Comparison of ENCODE assay signal across 12 mouse cellular contexts in the genomic region with DNA sequence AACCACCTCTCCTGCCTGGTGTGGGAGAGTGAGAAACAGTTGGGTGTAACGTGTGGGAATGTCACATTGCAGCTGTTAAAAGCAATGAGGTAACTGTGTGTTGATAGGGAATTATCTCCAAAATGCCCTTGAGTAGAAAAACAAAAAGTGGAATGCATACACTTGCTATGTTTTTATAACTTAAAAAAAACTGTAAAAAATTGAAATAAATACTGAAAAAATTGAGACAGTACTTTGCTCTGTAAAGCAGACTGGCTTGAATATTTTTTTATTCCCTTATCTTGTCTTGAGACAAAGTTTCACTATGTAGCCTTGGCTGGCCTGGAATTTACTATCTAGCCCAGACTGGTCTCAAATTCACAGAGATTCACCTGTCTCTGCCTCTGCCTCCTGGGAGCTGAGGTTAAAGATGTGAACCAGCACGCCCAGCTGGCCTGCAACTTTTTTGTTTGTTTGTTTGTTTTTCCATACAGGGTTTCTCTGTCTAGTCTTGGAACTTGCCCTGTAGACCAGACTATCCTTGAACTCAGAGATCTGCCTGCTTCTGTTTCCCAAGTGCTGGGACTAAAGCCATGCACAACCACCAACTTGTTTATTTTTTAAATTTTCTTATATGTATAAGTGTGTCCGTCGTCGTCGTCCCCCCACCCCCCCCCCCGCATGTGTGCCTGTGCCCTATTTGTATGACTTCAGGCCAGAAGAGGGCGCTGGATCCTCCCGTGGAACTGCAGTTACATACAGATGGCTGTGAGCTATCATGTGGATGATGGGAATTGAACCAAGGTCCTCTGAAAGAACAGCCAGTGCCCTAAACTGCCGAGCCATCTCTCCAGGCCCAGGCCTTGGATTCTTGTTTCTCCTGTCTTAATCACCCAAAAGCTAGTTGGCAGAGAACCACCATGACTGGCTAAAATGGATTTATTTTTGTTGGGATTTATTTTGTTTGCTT. TPM values are rescaled to one million over a fixed set of nuclear protein-coding genes. Genes with fewer than 3 reads are reported as not detected.
DNase-seq lines count a peak whose midpoint lies in the region; TF ChIP-seq lines count a peak whose summit lies in the region.
"Had no signal": no experiment of that assay in that cellular context is flagged by ENCODE, and none has a peak within 500 bp of the region (broad histone marks: within the 10 kb centered on the region; RNA-seq: fewer than 3 reads in every experiment).

No protein-coding gene starts in this region.

- peak; percentile 92 for DNase-seq in heart, adult 11 months
- DNase-seq in heart, postnatal 10 days, result no peak
- peak in 1 of 2 experiments; percentile 50 for DNase-seq in spleen, adult 2 months (ENCODE audit: low read depth in 1 of 2, low spot score in 2 of 2)
- no peak for DNase-seq in spleen, adult 12 weeks (ENCODE audit: low spot score)
- DNase-seq in brain, embryonic 14.5 days (ENCODE audit: low read depth), result no peak
- DNase-seq in naive thymus-derived CD4-positive, alpha-beta T cell, adult 2 months (ENCODE audit: low read depth), result peak; percentile 74
- no peak for DNase-seq in embryonic facial prominence, embryonic 10.5 days (ENCODE audit: low spot score)
- DNase-seq in gastrocnemius, adult 18-20 months (ENCODE audit: low spot score), result no peak
- DNase-seq: thymus, adult 2 months had no signal

- H3K4me3 ChIP-seq in spleen, adult 2 months (ENCODE audit: extremely low read depth, insufficient read depth, insufficient read length), result no peak overlapping the region
- no peak overlapping the region for H3K4me3 ChIP-seq in embryonic facial prominence, embryonic 10.5 days
- H3K4me3 ChIP-seq: embryonic facial prominence, embryonic 15.5 days; neural tube, embryonic 12.5 days had no signal

- intact Hi-C loops in heart, postnatal 10 days (cut with DNase I), result loop anchor here (1.0 to 5.0 kb wide), 4 partner anchors 25 to 125 kb away; no protein-coding TSS in a partner anchor

- no peaks in the 10 kb centered on the region for H3K27me3 ChIP-seq in spleen, adult 2 months (ENCODE audit: control insufficient read depth, insufficient read depth, low read length)
- H3K27me3 ChIP-seq in embryonic facial prominence, embryonic 10.5 days (replicated peaks; ENCODE audit: low read depth, poor library complexity, severe bottlenecking), result peaks cover 26% of the 10 kb centered on the region
- H3K27me3 ChIP-seq: embryonic facial prominence, embryonic 15.5 days had no signal

- no peaks in the 10 kb centered on the region for H3K9me3 ChIP-seq in embryonic facial prominence, embryonic 10.5 days
- H3K9me3 ChIP-seq: embryonic facial prominence, embryonic 15.5 days; neural tube, embryonic 12.5 days had no signal

- TF ChIP-seq POLR2A in spleen, adult 2 months (IDR thresholded peaks at IDR 0.05; ENCODE audit: low read depth, low read length), result no peak
- no peak for TF ChIP-seq POLR2A in brain, embryonic 14.5 days (IDR thresholded peaks at IDR 0.05; ENCODE audit: borderline replicate concordance, extremely low read depth, insufficient read depth, insufficient read length, poor library complexity, severe bottlenecking)

- peaks cover 9% of the 10 kb centered on the region; the same call in 1 of the 2 replicates for H3K4me1 ChIP-seq in spleen, adult 2 months (ENCODE audit: control insufficient read depth, insufficient read depth, insufficient read length)
- H3K4me1 ChIP-seq in embryonic facial prominence, embryonic 10.5 days, result peaks cover 65% of the 10 kb centered on the region

- peak overlapping the region; percentile 16; the same call in 1 of the 2 replicates for H3K27ac ChIP-seq in spleen, adult 2 months (ENCODE audit: insufficient read depth, low read length)
- H3K27ac ChIP-seq in embryonic facial prominence, embryonic 10.5 days (replicated peaks), result no peak overlapping the region
- H3K27ac ChIP-seq: embryonic facial prominence, embryonic 15.5 days; neural tube, embryonic 12.5 days had no signal

- WGBS in spleen, adult 2 months, result 42% methylated on average over 10 of the region's 10 CpGs
- 40% methylated on average over 10 of the region's 10 CpGs for WGBS in embryonic facial prominence, embryonic 10.5 days

- no peak for TF ChIP-seq CTCF in spleen, adult 2 months (IDR thresholded peaks at IDR 0.05; ENCODE audit: extremely low read depth, insufficient read depth, insufficient read length, insufficient replicate concordance)
- TF ChIP-seq CTCF in brain, embryonic 14.5 days (IDR thresholded peaks at IDR 0.05; ENCODE audit: borderline replicate concordance, extremely low read depth, insufficient read depth, insufficient read length), result peak; percentile 25; the same call in 1 of the 2 replicates

- H3K36me3 ChIP-seq in spleen, adult 2 months (ENCODE audit: control insufficient read depth, insufficient read depth, low read length), result no peaks in the 10 kb centered on the region
- no peaks in the 10 kb centered on the region for H3K36me3 ChIP-seq in embryonic facial prominence, embryonic 10.5 days (replicated peaks)
- H3K36me3 ChIP-seq: embryonic facial prominence, embryonic 15.5 days; neural tube, embryonic 12.5 days had no signal

RNA-seq across cellular contexts. Expression of a gene that starts 0.5 kb away (rescaled TPM):
- total RNA-seq in heart, postnatal 10 days (2021), result 10 to 100 TPM; 15.4 to 17.7 TPM
- 84.5 and 91.2 TPM in 2 replicates for polyA plus RNA-seq in spleen, adult 2 months (2012; rRNA removed)
- 2.3 and 2.5 TPM in 2 replicates for polyA plus RNA-seq in brain, embryonic 14.5 days (2012; rRNA removed)
- 5.5 and 6.1 TPM in 2 replicates for polyA plus RNA-seq in embryonic facial prominence, embryonic 10.5 days (2016; fragmentation: Nextera tagmentation; extraction: Ambion mirVana)
- total RNA-seq in gastrocnemius, adult 18-20 months (2021), result 10 to 100 TPM; 11.2 to 11.9 TPM

RNA-seq across cellular contexts. Expression of a gene that starts 26.0 kb away (rescaled TPM):
- total RNA-seq in heart, postnatal 10 days (2021), result 1 to 10 TPM; 1.4 to 1.7 TPM
- 0.35 and 0.72 TPM in 2 replicates for polyA plus RNA-seq in spleen, adult 2 months (2012; rRNA removed)
- 1.0 and 1.4 TPM in 2 replicates for polyA plus RNA-seq in brain, embryonic 14.5 days (2012; rRNA removed)
- polyA plus RNA-seq in embryonic facial prominence, embryonic 10.5 days (2016; fragmentation: Nextera tagmentation; extraction: Ambion mirVana), result 0.76 and 1.2 TPM in 2 replicates
- total RNA-seq in gastrocnemius, adult 18-20 months (2021), result under 1 TPM; 0.34 to 0.50 TPM

RNA-seq across cellular contexts. Expression of a gene that starts 26.8 kb away (rescaled TPM):
- 10 to 100 TPM; 76.2 to 85.4 TPM for total RNA-seq in heart, postnatal 10 days (2021)
- 10.0 and 14.2 TPM in 2 replicates for polyA plus RNA-seq in spleen, adult 2 months (2012; rRNA removed)
- polyA plus RNA-seq in brain, embryonic 14.5 days (2012; rRNA removed), result 18.3 TPM in 2 replicates
- polyA plus RNA-seq in embryonic facial prominence, embryonic 10.5 days (2016; fragmentation: Nextera tagmentation; extraction: Ambion mirVana), result 5.0 and 5.7 TPM in 2 replicates
- total RNA-seq in gastrocnemius, adult 18-20 months (2021), result 10 to 100 TPM; 10.5 to 15.0 TPM
- total RNA-seq: hematopoietic stem cell, adult 5-6 weeks had no signal

RNA-seq across cellular contexts. Expression of a gene that starts 41.1 kb away (rescaled TPM):
- not detected for total RNA-seq in heart, postnatal 10 days (2021)
- not detected in 2 replicates for polyA plus RNA-seq in spleen, adult 2 months (2012; rRNA removed)
- polyA plus RNA-seq in brain, embryonic 14.5 days (2012; rRNA removed), result 1.2 and 2.7 TPM in 2 replicates
- polyA plus RNA-seq in embryonic facial prominence, embryonic 10.5 days (2016; fragmentation: Nextera tagmentation; extraction: Ambion mirVana), result not detected in 2 replicates
- total RNA-seq in gastrocnemius, adult 18-20 months (2021), result not detected
- total RNA-seq: hematopoietic stem cell, adult 5-6 weeks had no signal
- polyA plus RNA-seq: embryonic facial prominence, embryonic 15.5 days; neural tube, embryonic 12.5 days; thymus, adult 2 months had no signal

RNA-seq across cellular contexts. Expression of a gene that starts 46.1 kb away (rescaled TPM):
- total RNA-seq in heart, postnatal 10 days (2021), result 10 to 100 TPM; 28.5 to 33.7 TPM
- polyA plus RNA-seq in spleen, adult 2 months (2012; rRNA removed), result 42.3 and 77.3 TPM in 2 replicates
- 54.3 and 68.5 TPM in 2 replicates for polyA plus RNA-seq in brain, embryonic 14.5 days (2012; rRNA removed)
- 12.0 and 12.4 TPM in 2 replicates for polyA plus RNA-seq in embryonic facial prominence, embryonic 10.5 days (2016; fragmentation: Nextera tagmentation; extraction: Ambion mirVana)
- 10 to 100 TPM; 22.9 to 25.2 TPM for total RNA-seq in gastrocnemius, adult 18-20 months (2021)

Comparison
In these comparisons a context has a peak if more than half of its experiments do, and no peak if none do; other contexts are left out.
1. DNase-seq: peak in heart, adult 11 months (single experiment) and naive thymus-derived CD4-positive, alpha-beta T cell, adult 2 months (single experiment); none in heart, postnatal 10 days (0 of 2), spleen, adult 12 weeks (single experiment), brain, embryonic 14.5 days (single experiment), embryonic facial prominence, embryonic 10.5 days (single experiment) and gastrocnemius, adult 18-20 months (single experiment).
2. RNA of a gene that starts 0.5 kb away (polyA plus RNA-seq): 84.5 to 91.2 TPM in spleen, adult 2 months; 5.5 to 6.1 TPM in embryonic facial prominence, embryonic 10.5 days and 2.3 to 2.5 TPM in brain, embryonic 14.5 days; every median in the first group is over 10 times any median in the second.